Mouse (Mus musculus): ENCODE measurements around the gene Rptor. TPM values are rescaled to one million over a fixed set of nuclear protein-coding genes. Genes with fewer than 3 reads are reported as not detected.
A peak's percentile ranks its signal among the peaks of the same experiment; 100 is the strongest.

Rptor gene
- polyA plus RNA-seq, 1 experiment from 2014 or later: 4.9 TPM

DNA sequence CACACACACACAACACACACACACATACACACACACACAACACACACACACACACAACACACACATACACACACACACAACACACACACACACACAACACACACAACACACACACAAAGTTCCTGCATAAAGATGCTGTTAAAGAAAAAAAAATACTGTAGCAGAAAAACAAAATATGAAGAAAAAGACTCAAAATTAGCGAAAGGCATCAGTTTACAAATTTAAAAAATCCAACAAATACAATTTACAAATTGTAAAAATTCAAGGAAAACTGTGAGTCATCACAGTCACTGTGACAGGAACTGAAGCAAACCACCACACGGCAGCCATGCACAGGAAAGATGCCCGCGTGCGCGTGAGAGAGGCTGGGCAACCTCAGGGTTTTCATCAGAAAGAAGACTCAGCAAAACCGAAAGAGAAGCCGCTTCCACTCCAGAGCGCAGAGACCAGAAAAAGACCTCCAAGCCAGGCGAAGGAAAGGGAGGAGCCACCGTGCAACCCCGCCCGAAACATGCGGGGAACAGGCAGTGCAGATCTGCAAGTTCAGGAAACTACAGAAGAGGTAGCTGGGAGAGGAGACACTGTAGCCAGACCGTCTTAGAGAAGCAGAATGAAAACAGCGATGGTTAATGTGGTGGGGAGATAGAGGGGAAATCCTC, 325.4 kb downstream of the Rptor start:
- 9% methylated on average over 16 of the region's 16 CpGs for WGBS (ENCODE audit: insufficient replicate concordance)
- no peak overlapping the region; the same call in 1 of the 2 replicates for H3K9ac ChIP-seq
- DNase-seq (peak; percentile 34), ATAC-seq (ENCODE audit: low read depth) (0 out of 2 replicates have a peak, but pooled peaks have one; percentile 55)
- H3K9me3 ChIP-seq (replicated peaks): no peaks in the 10 kb centered on the region
- no peaks in the 10 kb centered on the region for H3K36me3 ChIP-seq
- H3K4me2 ChIP-seq: peak overlapping the region; percentile 54
- H3K4me3 ChIP-seq (replicated peaks): peak overlapping the region; percentile 35
- no peak overlapping the region for H3K27ac ChIP-seq
- H3K4me1 ChIP-seq (replicated peaks): peaks cover 10% of the 10 kb centered on the region; the same call in 1 of the 2 replicates
- no peaks in the 10 kb centered on the region for H3K27me3 ChIP-seq

DNA sequence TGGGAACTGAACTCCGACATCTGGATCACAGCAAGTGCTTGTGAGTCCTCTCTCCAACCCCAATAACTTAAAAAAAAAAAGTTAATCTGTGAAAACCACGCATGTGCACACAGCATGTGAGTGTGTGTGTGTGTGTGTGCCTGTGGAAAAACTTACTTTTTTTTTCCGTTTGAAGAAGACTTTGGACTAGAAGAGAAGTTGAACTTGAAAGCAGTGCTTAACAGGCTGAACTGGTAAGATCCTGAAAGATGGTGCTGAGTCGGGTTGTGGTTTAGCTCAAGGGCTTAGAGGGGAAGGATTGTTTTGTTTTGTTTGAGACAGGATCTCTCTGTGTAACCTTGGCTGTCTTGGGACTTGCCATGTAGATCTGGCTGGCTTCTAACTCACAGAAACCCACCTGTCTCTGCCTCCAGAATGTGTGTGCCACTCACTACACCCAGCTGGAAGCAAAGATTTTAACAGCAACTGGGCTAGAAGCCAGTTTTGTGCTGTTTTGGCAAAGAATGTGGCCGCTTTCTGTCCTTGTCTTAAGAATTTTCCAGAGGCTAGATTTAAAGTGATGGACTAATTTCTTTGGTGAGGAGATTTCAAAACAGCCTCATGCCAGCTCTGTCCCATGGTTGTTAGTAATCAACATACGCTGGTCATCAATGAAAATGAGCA, 327.0 kb downstream of the Rptor start:
- no peaks in the 10 kb centered on the region for H3K9me3 ChIP-seq (replicated peaks)
- DNase-seq (no peak), ATAC-seq (ENCODE audit: low read depth) (no peak)
- WGBS (ENCODE audit: insufficient replicate concordance): 55% methylated on average over 6 of the region's 6 CpGs
- H3K4me3 ChIP-seq (replicated peaks): no peak overlapping the region
- no peak overlapping the region for H3K4me2 ChIP-seq
- H3K27ac ChIP-seq: no peak overlapping the region
- peaks cover 7% of the 10 kb centered on the region; the same call in 1 of the 2 replicates for H3K4me1 ChIP-seq (replicated peaks)
- H3K36me3 ChIP-seq: no peaks in the 10 kb centered on the region
- H3K27me3 ChIP-seq: no peaks in the 10 kb centered on the region
- no peak overlapping the region for H3K9ac ChIP-seq

DNA sequence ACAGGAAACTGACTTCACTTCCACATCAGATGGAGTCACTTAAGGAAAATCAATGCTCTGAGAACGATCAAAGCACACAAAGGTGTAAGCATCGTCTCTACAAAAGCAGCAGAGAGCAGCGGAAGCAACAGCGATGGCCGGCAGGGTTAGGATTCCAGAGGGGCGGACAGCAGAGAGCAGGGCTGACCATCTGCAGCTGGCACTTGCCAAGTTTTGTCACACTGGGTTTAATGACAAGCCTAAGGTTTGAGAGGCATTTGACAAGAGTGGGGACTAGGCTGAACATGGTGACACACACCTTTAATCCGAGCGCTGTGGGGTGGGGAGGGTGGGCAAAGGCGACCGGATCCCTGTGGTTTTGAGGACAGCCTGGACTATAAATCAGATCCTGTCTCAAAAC, 329.1 kb downstream of the Rptor start:
- WGBS (ENCODE audit: insufficient replicate concordance): 54% methylated on average over 10 of the region's 10 CpGs

DNA sequence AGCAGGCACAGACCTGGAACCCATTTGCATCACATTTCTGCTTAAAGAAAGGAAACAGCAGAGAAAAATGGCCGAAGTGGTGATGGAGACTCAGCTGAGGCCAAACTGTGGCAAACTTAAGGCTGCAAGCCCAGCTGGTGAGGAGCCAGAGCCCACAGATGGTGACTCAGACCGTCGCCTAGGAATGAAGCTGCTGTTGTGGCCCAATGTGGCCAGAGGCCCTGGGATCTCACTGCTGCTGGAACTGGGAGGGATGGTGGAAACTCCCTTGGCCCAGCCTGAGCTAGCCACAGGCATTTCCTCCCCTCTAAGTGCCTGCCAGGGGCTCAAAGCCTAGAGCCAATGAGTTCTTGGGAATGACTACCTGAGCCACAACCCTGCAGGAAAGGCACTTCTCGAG, 330.4 kb downstream of the Rptor start:
- H3K4me1 ChIP-seq (replicated peaks): peaks cover 36% of the 10 kb centered on the region
- H3K4me3 ChIP-seq (replicated peaks): no peak overlapping the region
- H3K4me2 ChIP-seq: no peak overlapping the region
- WGBS (ENCODE audit: insufficient replicate concordance): 43% methylated on average over 4 of the region's 4 CpGs
- H3K36me3 ChIP-seq: no peaks in the 10 kb centered on the region
- no peak overlapping the region for H3K9ac ChIP-seq
- no peaks in the 10 kb centered on the region for H3K9me3 ChIP-seq (replicated peaks)
- ATAC-seq (ENCODE audit: low read depth): no peak
- peaks cover 10% of the 10 kb centered on the region; the same call in 1 of the 2 replicates for H3K27me3 ChIP-seq
- DNase-seq: no peak
- H3K27ac ChIP-seq: no peak overlapping the region

More for the DNA sequence above, 329.1 kb downstream of the Rptor start:
- peaks cover 23% of the 10 kb centered on the region for H3K4me1 ChIP-seq (replicated peaks)
- no peak overlapping the region for H3K4me3 ChIP-seq (replicated peaks)
- H3K27me3 ChIP-seq: no peaks in the 10 kb centered on the region
- no peak for DNase-seq
- H3K9me3 ChIP-seq (replicated peaks): no peaks in the 10 kb centered on the region
- no peak for ATAC-seq (ENCODE audit: low read depth)
- no peaks in the 10 kb centered on the region for H3K36me3 ChIP-seq
- no peak overlapping the region for H3K4me2 ChIP-seq
- no peak overlapping the region for H3K9ac ChIP-seq
- no peak overlapping the region for H3K27ac ChIP-seq

DNA sequence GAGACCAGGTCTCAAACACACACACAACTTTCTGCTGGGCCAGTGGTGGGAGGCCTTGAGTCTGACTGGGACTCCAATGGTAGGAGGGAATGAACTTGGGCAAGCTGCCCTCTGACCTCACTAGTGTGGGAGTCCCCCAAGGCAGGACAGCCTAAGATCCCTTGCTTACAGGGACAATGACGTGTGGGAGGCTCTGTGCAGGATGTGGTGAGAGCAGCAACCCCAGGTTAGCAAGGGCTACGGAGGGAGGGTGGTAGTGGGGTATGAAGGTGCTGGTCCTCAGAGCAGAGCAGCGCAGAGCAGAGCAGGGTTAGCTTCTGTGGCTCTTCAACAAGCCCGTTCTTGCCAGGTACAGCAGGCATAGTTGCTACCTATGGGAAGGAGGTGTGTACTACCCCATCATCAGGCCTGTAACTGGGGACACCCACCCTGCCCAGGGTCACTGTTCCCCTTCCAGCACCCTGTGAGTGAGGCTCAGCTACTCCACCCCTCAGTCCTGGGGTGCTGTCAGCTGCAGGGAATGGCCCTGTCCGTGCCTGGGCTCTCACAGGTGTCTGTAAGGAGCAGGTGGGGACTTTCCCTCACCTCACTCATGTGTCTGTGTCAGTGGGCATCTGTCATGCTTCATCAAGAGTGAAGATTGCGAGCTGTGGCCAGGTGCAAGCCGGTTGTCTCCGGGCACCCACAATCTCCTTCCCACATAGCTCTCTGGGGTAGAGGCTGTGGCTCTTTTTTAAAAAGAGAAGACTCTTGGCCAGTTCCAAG, 331.3 kb downstream of the Rptor start:
- DNase-seq (no peak), ATAC-seq (ENCODE audit: low read depth) (no peak; the same call in 1 of the 2 replicates)
- Histone ChIP-seq H3K4me2 (no peak overlapping the region), H3K36me3 (no peaks in the 10 kb centered on the region), H3K4me1 (replicated peaks) (peaks cover 40% of the 10 kb centered on the region), H3K27ac (no peak overlapping the region), H3K9me3 (replicated peaks) (no peaks in the 10 kb centered on the region), H3K9ac (no peak overlapping the region), H3K4me3 (replicated peaks) (no peak overlapping the region), H3K27me3 (peaks cover 18% of the 10 kb centered on the region)
- WGBS (ENCODE audit: insufficient replicate concordance): 61% methylated on average over 8 of the region's 8 CpGs

DNA sequence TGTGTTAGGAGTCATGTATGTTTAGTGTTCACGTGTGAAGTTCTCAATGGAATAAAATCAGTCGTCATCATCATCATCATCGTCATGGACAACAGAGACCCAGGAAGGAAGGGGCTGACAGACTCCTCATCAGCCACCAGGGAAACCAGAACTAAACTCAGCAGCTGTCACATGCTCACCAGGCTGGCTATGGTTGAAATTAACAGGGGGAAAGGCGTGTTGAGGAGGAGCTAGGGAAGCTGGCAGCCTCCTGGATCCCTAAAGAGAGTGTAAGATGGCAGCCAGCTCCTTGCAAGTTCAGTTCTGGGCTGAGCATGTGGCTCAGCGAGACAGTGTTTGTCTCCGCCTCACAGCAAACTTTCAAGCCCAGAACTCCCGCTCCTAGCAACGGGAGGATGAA, 332.1 kb downstream of the Rptor start:
- Histone ChIP-seq H3K9ac (no peak overlapping the region), H3K9me3 (replicated peaks) (no peaks in the 10 kb centered on the region), H3K36me3 (no peaks in the 10 kb centered on the region), H3K4me2 (no peak overlapping the region), H3K4me1 (replicated peaks) (peaks cover 45% of the 10 kb centered on the region), H3K27ac (no peak overlapping the region), H3K27me3 (peaks cover 26% of the 10 kb centered on the region), H3K4me3 (replicated peaks) (no peak overlapping the region)
- WGBS (ENCODE audit: insufficient replicate concordance): 49% methylated on average over 8 of the region's 8 CpGs
- DNase-seq (no peak), ATAC-seq (ENCODE audit: low read depth) (no peak)

DNA sequence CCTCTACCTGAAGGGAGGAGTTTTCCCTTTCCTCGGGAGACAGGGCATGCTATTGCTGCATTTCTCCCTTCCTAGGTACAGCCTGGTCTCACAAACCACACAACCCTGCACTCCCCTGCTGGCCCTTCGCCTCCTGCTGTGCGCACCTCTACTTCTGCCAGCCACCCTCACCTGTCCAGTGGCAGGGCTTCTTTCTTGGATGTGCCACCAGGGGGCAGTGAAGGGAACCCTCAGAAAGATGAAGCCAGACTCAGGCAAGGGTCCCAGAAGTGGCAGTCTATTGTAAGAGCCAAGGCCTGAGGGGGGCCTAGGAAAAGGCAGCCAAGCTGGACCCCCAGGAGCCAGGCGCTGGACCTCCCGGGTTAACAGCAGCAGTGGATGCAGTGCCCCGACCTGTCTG, 332.8 kb downstream of the Rptor start:
- Histone ChIP-seq H3K36me3 (no peaks in the 10 kb centered on the region), H3K27ac (no peak overlapping the region), H3K4me3 (replicated peaks) (no peak overlapping the region), H3K9ac (no peak overlapping the region), H3K27me3 (peaks cover 32% of the 10 kb centered on the region), H3K9me3 (replicated peaks) (no peaks in the 10 kb centered on the region), H3K4me1 (replicated peaks) (peaks cover 52% of the 10 kb centered on the region), H3K4me2 (no peak overlapping the region)
- DNase-seq (no peak), ATAC-seq (ENCODE audit: low read depth) (no peak)
- 42% methylated on average over 6 of the region's 6 CpGs for WGBS (ENCODE audit: insufficient replicate concordance)

DNA sequence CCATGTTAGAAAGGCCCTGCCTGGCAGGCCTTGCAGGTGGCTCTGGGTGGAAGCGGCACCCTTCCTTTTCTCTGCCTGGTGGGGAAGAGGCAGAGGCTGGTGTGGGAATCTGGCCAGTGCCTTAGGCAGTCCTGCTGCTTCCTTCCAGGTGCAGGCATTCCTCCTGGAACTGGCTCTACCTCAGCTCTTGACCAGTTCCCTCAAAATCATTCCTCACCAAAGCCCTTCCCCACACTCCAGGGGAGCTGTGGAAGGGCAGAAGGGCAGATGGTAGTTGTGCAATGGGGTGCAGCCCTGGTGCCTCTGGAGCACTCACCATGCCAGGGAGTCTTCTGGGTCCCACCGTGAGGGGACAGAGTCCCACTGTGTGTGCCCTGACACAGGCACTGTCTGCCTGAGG, 333.8 kb downstream of the Rptor start:
- Histone ChIP-seq H3K27me3 (peaks cover 39% of the 10 kb centered on the region), H3K4me3 (replicated peaks) (no peak overlapping the region), H3K9ac (0 out of 2 replicates have a peak overlapping the region, but pooled peaks have one; percentile 2), H3K27ac (peak overlapping the region; percentile 20), H3K4me2 (no peak overlapping the region), H3K36me3 (no peaks in the 10 kb centered on the region), H3K4me1 (replicated peaks) (peaks cover 62% of the 10 kb centered on the region), H3K9me3 (replicated peaks) (no peaks in the 10 kb centered on the region)
- DNase-seq: no peak
- peak; percentile 34; the same call in 1 of the 2 replicates for ATAC-seq (ENCODE audit: low read depth)
- 71% methylated on average over 2 of the region's 2 CpGs for WGBS (ENCODE audit: insufficient replicate concordance)

DNA sequence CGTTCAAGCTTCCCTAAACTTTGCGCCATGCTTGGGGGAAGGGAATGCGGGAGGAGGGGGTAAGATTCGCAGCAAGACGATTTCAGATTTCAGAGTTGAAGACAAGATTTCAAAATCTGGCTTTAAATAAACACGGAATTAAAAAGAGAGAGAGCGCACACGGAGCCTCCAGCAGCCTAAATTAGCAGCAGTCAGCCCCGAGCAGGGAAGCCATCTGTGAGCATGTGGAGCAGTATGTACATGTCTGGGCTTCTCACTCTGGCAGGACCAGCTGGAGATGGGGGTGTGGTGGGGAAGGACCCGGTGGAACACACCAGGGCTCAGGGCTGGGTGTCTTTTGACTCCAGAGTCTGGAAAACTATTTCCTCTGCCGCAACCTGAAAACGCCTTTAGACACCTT, 334.5 kb downstream of the Rptor start:
- Histone ChIP-seq H3K9ac (no peak overlapping the region), H3K4me3 (replicated peaks) (no peak overlapping the region), H3K9me3 (replicated peaks) (no peaks in the 10 kb centered on the region), H3K4me1 (replicated peaks) (peaks cover 70% of the 10 kb centered on the region), H3K4me2 (no peak overlapping the region), H3K27me3 (peaks cover 47% of the 10 kb centered on the region), H3K36me3 (no peaks in the 10 kb centered on the region), H3K27ac (peak overlapping the region; percentile 20; the same call in 1 of the 2 replicates)
- ATAC-seq (ENCODE audit: low read depth) (no peak), DNase-seq (no peak)
- WGBS (ENCODE audit: insufficient replicate concordance): 45% methylated on average over 12 of the region's 12 CpGs

DNA sequence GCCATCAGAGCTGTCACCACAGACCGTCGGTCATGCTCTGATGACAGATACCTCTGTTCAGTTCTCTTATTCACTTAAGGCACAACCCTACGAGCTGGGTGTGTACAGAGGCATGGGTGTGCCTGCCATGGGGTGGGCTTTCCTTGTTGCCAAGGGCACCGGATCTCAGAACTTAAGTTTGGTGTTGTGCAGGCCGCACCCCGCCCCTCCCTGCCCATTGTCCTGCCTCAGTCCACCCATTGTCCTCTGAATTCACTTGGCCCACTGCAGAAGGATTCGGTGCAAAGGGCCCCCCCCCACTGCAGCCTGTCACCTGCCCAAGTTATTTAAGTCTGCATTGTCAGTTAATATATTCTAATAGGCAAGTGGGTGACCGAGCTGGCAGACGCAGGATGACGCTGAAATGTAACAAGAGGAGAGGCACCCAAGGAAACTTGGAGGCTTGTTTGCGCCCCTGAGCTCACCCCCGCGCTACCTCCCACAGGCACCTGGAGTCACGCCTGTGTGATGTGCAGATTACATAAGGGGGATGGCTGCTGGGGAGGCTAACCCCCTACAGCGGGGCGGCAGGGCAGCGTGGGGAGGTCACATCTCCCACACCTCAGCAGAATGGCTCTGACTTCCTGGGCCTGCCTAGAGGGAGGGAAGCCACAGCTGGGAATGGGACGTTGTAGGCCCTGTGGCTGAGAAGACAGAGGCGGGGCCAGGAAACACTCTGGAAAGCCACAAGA, 335.2 kb downstream of the Rptor start:
- H3K27me3 ChIP-seq: peaks cover 52% of the 10 kb centered on the region
- no peaks in the 10 kb centered on the region for H3K9me3 ChIP-seq (replicated peaks)
- peaks cover 75% of the 10 kb centered on the region for H3K4me1 ChIP-seq (replicated peaks)
- no peak overlapping the region for H3K9ac ChIP-seq
- DNase-seq: no peak
- H3K36me3 ChIP-seq: no peaks in the 10 kb centered on the region
- 0 out of 2 replicates have a peak overlapping the region, but pooled peaks have one; percentile 6 for H3K4me3 ChIP-seq (replicated peaks)
- peak overlapping the region; percentile 76 for H3K27ac ChIP-seq
- H3K4me2 ChIP-seq: peak overlapping the region; percentile 41
- no peak for ATAC-seq (ENCODE audit: low read depth)
- 48% methylated on average over 19 of the region's 19 CpGs for WGBS (ENCODE audit: insufficient replicate concordance)

Data from liver, embryonic 13.5 days (tissue).